Mouse (Mus musculus) erythroblast, embryonic 14.5 days (primary cell): Measurements from ENCODE around the gene Cdkn2aipnl.

Experiments used
- GATA1 ChIP-seq: IDR thresholded peaks from 2 replicates; pipeline ENCODE4 v1.6.1; 2012; ENCODE audit warnings: low read length, inconsistent platforms, mixed read lengths
- TAL1 ChIP-seq: IDR thresholded peaks from 3 replicates; pipeline ENCODE4 v1.6.1; 2012; ENCODE audit warnings: low read length, inconsistent platforms, mixed read lengths

DNA sequence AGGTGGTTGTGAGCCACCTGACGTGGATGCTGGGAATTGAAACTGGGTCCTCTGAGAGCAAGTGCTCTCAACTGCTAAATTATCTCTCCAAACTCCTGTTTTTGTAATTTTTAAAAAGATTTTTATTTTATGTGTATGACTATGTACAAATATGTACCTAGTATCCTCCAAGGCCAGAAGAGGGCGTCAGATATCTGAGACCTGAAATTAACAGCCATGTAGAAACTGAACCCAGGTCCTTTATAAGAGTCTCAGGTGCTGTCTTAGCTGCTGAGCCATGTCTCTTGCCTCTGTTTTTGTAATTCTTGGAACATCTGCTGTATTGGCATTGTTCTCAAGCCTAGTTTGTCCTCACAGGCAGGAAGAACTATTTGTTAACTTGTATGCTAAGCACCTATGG lies 2.0 kb downstream of the Cdkn2aipnl start:
- TF ChIP-seq TAL1 (no peak), GATA1 (no peak)
